ENCODE assay signal across 8 mouse cellular contexts in the genomic region with DNA sequence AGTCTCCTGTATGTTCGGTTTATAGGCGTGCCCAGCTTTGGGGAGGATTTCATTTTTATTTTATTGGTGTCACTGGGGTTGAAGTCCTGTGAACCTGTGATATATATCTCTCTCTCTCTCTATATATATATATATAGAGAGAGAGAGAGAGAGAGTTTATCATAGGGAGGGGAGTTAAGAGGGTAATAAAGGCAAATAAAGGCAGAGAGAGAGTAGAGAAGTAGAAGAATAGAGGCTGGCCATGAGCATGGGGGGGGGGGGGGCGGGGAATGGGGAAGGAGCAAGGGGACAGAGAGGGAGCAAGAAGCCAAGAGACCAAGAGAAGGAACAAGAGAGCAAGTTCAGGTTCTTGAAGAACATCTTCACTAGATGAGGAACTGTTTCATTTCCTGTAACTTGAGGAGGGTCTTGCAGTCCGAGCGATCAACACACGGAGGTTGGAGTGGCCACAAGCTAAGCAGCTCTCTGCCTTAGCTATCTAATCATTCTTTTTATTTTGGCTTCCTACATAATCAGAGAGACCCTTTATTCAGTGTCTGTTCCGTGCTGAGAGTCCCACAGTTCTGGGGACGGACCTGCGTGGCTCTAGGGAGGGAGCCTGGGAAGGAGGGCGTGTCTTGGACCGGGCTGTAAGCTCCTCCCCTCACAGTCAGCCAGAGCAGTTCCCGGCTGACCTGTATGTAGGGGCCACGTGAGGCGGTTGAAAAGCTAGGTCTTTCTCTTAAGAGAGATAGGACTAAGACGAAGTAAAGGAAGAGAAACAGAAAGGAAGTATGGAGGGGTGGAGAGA. TPM values are rescaled to one million over a fixed set of nuclear protein-coding genes. Genes with fewer than 3 reads are reported as not detected.
DNase-seq lines count a peak whose midpoint lies in the region; ATAC-seq lines count a peak whose summit lies in the region.
"Had no signal": no experiment of that assay in that cellular context is flagged by ENCODE, and none has a peak within 500 bp of the region (broad histone marks: within the 10 kb centered on the region; RNA-seq: fewer than 3 reads in every experiment).

No protein-coding gene starts in this region.

- H3K4me3 ChIP-seq in embryonic facial prominence, embryonic 10.5 days, result peak overlapping the region; percentile 62
- peak overlapping the region; percentile 48 for H3K4me3 ChIP-seq in heart, embryonic 12.5 days
- peak overlapping the region; percentile 51 for H3K4me3 ChIP-seq in kidney, embryonic 15.5 days (replicated peaks)

- WGBS in embryonic facial prominence, embryonic 10.5 days, result 14% methylated on average over 15 of the region's 15 CpGs
- WGBS in heart, embryonic 12.5 days, result 14% methylated on average over 14 of the region's 15 CpGs
- 12% methylated on average over 14 of the region's 15 CpGs for WGBS in kidney, embryonic 15.5 days

- no peaks in the 10 kb centered on the region for H3K36me3 ChIP-seq in embryonic facial prominence, embryonic 10.5 days (replicated peaks)
- H3K36me3 ChIP-seq in heart, embryonic 12.5 days, result no peaks in the 10 kb centered on the region
- no peaks in the 10 kb centered on the region for H3K36me3 ChIP-seq in kidney, embryonic 15.5 days

- peak overlapping the region; percentile 65 for H3K9ac ChIP-seq in heart, embryonic 12.5 days
- H3K9ac ChIP-seq in kidney, embryonic 15.5 days, result peak overlapping the region; percentile 34

- peak overlapping the region; percentile 63 for H3K27ac ChIP-seq in embryonic facial prominence, embryonic 10.5 days (replicated peaks)
- H3K27ac ChIP-seq in heart, embryonic 12.5 days (ENCODE audit: poor library complexity, severe bottlenecking), result no peak overlapping the region
- H3K27ac ChIP-seq in kidney, embryonic 15.5 days, result no peak overlapping the region

- peak; percentile 59 for DNase-seq in R1 (ENCODE audit: low read depth, low spot score)
- DNase-seq in embryonic facial prominence, embryonic 10.5 days (ENCODE audit: low spot score), result peak; percentile 77
- DNase-seq in lung, postnatal 14 days, result peak; percentile 29
- peak; percentile 30 for DNase-seq in skeletal muscle tissue, adult 2 months (ENCODE audit: low read depth, low spot score)
- no peak for DNase-seq in layer of hippocampus, postnatal 36 days

- no peaks in the 10 kb centered on the region for H3K9me3 ChIP-seq in embryonic facial prominence, embryonic 10.5 days
- H3K9me3 ChIP-seq in heart, embryonic 12.5 days (replicated peaks), result no peaks in the 10 kb centered on the region
- no peaks in the 10 kb centered on the region for H3K9me3 ChIP-seq in kidney, embryonic 15.5 days (replicated peaks)

- peak; percentile 79 for ATAC-seq in heart, embryonic 12.5 days (ENCODE audit: insufficient number of reproducible peaks, low FRiP score)
- peak; percentile 97 for ATAC-seq in kidney, embryonic 15.5 days (replicated peaks; ENCODE audit: low FRiP score)

- peak overlapping the region; percentile 78 for H3K4me2 ChIP-seq in heart, embryonic 12.5 days
- H3K4me2 ChIP-seq in kidney, embryonic 15.5 days, result peak overlapping the region; percentile 69

- H3K27me3 ChIP-seq in embryonic facial prominence, embryonic 10.5 days (replicated peaks; ENCODE audit: low read depth, poor library complexity, severe bottlenecking), result peaks cover 8% of the 10 kb centered on the region; the same call in 1 of the 2 replicates
- H3K27me3 ChIP-seq in heart, embryonic 12.5 days (replicated peaks), result peaks cover 23% of the 10 kb centered on the region; the same call in 1 of the 2 replicates
- no peaks in the 10 kb centered on the region for H3K27me3 ChIP-seq in kidney, embryonic 15.5 days

- H3K4me1 ChIP-seq in embryonic facial prominence, embryonic 10.5 days, result peaks cover 17% of the 10 kb centered on the region
- peaks cover 7% of the 10 kb centered on the region for H3K4me1 ChIP-seq in heart, embryonic 12.5 days (replicated peaks)
- H3K4me1 ChIP-seq in kidney, embryonic 15.5 days, result peaks cover 13% of the 10 kb centered on the region

RNA-seq across cellular contexts. Expression of a gene that starts 40.8 kb away (rescaled TPM):
- not detected in 2 replicates for polyA plus RNA-seq in embryonic facial prominence, embryonic 10.5 days (2016; fragmentation: Nextera tagmentation; extraction: Ambion mirVana)
- polyA plus RNA-seq in heart, embryonic 12.5 days (2016; fragmentation: Nextera tagmentation; extraction: Ambion mirVana), result not detected in 2 replicates
- not detected in 2 replicates for polyA plus RNA-seq in kidney, embryonic 15.5 days (2015; fragmentation: Nextera tagmentation; extraction: Ambion mirVana)
- total RNA-seq in layer of hippocampus, postnatal 36 days (2021), result not detected
- polyA plus RNA-seq: frontal cortex, adult 2 months had no signal

Comparison
In these comparisons a context has a peak if more than half of its experiments do, and no peak if none do; other contexts are left out.
1. DNase-seq: peak in R1 (single experiment), embryonic facial prominence, embryonic 10.5 days (single experiment), lung, postnatal 14 days (single experiment) and skeletal muscle tissue, adult 2 months (single experiment); none in layer of hippocampus, postnatal 36 days (0 of 2).
2. Peak in every context shown above with its lines, with median percentiles within 50 percentile points of each other: H3K4me3 ChIP-seq.